Mouse (Mus musculus) kidney, postnatal 10 days (tissue): ENCODE results near the gene Rab24.

Experiments
- DNase-seq: peaks from one replicate; pipeline ENCODE4 v3.0.0; 2021; ENCODE audit warnings: mixed read lengths

Gene Rab24

DNA sequence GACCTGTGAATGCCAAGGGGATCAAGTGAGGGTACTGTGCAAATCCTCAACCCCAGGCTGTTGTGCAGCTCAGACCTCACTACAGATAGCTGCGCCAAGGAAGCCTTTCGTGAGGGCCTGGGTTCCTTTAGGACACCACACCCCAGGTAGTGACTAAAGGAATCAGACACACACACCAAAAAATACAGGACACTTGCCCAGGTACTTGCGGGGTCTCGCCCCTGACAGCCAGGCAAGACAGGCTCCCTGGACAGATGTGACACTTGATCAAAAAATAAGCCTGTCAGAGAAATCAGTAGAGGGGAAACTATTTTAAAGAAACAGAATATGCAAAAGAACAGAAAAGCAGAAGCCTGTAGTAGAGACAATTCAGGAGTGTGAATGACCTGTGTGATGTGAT, 6.9 kb upstream of the Rab24 start:
- no peak for DNase-seq

DNA sequence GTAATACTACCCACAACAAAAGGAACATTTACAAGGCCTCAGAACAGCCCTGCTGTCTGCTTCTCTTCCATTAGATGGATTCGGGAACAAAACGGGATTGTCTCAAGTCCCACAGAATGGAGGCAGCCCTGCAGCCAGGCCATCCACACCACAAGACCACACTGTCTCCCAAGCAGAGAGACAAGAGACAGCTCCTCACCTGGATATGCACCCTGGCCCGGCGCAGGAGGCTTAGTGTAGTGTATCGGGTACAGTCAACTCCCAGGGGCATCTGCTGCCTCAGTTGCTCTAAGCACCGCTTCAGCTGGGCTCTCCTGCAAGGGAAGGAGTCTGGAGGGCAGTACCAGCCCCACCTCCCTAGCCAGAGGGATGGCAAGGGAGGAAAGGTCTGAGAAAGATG, 6.4 kb upstream of the Rab24 start:
- no peak for DNase-seq

DNA sequence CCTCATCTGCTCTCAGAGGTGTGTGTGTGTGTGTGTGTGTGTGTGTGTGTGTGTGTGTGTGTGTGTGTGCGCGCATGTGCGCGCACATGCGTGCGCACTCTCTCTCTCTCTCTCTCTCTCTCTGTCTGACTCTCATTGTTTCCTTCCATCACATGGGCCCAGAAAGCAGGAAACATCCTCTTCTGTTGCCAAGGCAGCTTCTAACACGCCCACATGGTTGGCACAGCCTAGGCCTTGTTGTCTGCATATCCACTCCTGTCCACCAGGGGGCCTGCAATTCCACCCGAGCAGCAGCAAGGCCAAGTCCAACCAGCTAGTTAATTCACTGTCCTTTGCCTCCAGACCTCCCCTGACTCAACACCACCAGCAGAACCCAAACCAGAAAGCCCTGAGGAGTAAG, 5.9 kb upstream of the Rab24 start:
- DNase-seq = peak; percentile 87

DNA sequence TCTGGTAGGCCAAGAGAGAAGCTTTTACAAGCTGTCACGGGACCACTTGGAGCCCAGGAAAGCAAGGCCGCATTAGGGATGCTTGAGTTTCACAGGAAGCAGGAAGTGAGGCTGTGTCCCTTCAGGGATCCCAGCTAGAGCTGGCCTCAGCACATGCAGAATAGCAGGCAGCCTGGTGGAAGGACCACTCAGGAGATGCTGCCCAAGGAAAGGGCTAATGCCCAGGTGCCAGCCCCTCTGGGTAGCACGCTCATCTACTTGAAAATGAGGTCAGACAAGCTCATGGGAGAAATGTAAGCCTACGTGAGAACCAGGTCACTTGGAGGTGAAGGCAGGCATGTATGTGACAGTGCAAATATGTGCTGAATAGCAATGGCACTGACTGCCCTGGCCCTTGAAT, 5.4 kb upstream of the Rab24 start:
- no peak for DNase-seq

DNA sequence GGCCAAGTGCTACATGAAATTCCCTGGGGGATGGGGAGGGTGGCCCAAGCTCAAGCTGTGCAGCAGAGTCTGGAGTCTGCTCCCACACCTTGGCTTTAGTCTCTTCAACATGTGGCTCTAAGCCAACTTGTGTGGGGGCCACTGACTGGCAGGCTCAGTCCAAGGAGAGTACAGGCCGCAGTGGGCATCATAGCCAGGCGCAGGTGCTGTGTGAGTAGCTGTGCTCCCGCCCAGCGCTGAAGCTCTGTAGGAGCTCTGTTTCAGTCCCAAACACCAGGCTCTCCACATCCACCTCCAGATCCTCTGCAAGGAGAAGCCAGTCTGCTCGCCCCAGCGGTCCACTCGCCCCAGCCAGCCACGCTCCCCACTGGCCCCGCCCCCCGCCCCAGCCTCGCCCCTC, 3.9 kb upstream of the Rab24 start:
- DNase-seq = peak; percentile 50

DNA sequence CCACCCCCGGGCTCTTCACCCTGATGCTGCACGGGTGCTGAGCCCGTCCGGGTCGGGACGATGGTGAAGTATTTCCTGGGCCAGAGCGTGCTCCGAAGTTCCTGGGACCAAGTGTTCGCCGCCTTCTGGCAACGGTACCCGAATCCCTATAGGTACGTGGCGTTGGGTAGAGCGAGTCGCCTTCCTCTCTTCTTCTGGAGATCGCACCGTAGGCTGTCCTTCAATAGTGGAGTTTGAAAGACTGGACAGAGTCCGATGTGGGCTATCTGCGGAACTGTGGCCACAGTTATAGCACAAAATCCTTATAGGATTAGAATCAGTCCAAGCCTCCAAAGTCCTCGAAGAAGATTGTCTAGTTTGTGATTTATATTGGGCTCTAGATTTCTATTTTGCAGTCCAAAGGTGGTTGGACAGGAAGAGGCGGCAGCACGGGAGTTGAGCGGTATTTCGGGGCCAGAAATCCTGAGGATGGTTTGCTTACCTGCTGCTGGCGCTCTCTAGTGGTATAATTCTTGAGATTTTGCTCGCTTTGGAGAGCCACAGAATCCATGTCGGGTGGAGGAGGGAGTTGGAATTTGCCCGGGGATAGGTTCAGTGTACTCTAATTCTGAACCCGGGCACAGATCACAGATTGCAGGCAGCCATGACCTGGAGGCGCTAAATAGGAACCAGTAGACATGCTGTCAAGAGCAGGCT, 532 bp upstream of the Rab24 start:
- DNase-seq = peak; percentile 64

DNA sequence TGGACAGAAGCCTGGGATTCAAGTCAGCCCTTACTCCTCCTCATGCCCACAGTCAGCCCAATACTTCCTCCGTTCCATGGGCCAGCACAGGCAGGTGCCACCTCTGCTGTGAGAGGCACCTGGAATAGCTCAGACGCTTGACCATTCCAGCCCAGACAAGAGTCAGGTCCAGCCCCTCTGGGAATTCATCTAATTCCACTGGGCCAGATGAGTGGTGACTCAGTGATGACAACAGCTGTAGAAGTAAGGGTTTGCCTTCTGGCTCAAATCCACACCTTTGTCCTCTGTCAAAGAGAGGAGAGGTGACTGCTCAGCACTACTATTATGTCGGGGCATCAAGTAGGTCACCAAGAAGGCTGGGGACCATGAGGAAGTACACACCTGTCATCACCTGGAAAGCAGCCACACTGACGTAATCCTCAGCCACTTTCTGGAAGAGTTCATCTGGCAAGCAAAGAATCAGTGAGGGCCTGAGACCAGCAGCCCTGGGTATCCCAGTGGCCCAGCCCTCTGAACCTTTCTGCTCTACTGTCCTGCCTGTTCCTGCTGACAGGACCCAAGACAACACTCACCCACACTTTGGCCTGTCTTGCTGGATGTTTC, 1.7 kb downstream of the Rab24 start, which contains the start of gene Prelid1:
Prelid1 (plus strand) TSS at position 570 of the 603 bp plus-strand sequence.
- no peak for DNase-seq

DNA sequence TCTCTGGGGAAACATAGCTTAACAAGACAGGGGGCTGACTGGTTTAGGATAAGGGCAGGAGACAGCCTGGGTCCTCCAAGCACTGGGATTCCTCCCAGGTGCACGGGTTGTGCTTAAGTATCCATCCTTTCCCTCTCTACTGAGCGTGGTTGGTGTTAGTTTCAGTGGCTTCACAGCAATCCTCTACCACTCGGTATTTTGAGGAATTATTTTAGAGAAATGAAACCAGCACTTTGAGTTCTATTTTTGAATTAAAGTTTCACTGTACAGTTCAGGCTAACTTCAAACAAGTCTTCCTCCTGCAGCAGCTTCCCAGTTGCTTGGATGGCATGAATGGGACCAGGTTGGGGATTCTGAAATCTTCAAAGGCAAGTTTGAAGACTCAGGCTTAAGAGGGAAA, 3.4 kb downstream of the Rab24 start:
- no peak for DNase-seq

DNA sequence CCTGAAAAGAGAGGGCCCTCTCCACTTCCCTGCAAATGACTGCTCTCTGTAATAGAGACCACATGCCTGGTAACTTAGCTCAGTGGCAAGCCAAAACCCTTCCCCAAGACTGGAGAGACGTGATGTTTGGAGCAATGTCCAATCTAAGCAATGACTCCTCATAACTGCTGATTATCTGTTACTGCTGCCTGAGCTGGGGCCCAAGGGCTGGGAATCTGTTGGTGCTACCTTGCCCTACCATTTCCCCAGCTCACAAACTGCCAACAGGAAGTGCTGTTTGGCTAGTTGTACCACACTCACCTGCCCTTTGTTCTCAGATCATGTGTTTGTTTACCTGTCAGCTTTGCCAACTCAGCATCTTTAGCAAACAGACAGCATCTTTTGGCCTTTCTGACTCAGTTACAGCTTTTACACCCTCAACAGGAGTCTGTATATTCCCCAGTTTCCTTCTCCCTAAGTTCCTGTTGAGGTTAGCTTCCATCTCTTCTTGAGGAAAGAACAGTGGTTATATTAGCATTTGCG, 6.8 kb downstream of the Rab24 start:
- DNase-seq = no peak

DNA sequence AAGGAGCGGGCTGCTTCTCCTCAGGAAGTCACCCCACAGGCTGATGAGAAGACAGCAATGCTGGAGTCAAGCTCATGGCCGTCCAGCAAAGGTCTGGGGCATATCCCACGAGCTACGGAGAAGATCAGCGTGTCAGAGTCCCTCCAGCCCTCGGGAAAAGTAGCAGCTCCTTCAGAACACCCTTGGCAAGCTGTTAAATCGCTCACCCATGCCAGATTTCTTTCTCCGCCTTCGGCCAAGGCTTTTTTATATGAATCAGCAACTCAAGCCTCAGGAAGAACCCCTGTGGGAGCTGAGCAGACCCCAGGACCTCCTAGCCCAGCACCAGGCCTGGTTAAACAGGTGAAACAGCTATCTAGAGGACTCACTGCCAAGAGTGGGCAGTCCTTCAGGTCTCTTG, 8.7 kb downstream of the Rab24 start:
- no peak for DNase-seq

DNA sequence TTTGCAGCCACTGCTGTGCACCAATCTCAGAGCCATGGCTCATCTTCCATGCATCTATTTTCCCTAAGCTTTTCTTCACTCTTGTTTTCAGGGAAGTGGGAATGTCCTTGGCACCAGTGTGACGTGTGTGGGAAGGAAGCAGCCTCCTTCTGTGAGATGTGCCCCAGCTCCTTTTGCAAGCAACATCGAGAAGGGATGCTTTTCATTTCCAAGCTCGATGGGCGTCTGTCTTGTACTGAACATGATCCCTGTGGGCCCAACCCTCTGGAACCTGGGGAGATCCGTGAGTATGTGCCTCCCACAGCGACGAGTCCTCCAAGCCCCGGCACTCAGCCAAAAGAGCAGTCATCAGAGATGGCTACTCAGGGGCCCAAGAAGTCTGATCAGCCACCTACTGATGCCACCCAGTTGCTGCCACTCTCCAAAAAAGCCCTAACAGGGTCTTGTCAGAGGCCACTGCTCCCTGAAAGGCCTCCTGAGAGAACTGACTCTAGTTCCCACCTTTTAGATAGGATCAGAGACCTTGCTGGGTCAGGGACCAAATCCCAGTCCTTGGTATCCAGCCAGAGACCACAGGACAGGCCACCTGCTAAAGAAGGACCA, 9.6 kb downstream of the Rab24 start:
- no peak for DNase-seq

DNA sequence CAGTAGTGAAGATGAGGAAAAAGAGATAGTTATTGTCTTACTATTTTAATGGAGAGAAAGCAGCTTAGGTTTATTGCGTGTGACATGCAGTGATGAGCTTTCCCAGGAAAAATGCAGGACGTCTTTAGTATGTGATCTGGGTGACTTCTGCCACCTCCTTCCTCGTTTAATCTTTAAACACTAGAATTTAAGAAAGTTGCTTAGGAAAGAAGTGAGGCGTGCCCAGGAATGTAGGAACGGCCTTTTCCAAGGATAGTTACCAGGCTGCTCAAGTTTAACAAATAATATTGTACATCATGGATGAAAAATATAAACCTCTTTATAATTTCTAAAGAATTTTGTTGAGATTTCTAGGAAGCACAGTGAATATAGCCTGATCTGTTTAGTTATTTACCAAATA, 20.8 kb downstream of the Rab24 start:
- no peak for DNase-seq

DNA sequence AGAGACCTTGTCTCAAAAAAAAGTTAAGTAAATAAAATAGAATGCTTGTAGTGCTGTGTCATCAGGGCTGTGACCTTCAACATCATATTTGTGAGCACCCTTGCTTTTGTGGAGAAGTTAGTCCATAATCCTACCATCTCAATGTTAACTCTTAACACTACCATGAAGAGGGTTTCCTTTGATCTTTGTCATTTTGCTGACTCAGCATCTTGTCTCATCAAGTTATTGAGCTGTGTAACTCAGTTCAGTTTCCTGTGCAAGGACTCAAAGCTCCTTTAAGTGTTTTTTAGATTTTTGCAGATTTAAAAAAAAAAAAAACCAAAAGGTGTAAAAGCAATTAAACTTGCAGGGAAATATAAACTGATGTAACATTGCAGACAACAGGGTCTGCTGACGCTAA, 25.0 kb downstream of the Rab24 start:
- no peak for DNase-seq

DNA sequence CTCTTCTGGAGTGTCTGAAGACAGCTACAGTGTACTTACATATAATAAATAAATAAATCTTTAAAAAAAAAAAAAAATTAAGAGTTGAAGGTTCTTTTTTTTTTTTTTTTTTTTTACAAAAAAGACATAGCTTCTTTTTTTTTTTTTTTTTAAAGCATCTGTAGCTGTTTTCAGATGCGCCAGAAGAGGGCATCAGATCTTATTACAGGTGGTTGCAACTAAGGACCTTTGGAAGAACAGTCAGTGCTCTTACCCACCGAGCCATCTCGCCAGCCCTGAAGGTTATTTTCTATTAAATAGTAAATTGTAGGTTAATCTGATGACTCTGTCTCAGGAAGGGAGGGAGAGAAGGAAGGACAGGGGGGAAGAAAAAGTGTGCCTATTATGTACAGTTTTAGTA, 32.9 kb downstream of the Rab24 start:
- peak; percentile 12 for DNase-seq

DNA sequence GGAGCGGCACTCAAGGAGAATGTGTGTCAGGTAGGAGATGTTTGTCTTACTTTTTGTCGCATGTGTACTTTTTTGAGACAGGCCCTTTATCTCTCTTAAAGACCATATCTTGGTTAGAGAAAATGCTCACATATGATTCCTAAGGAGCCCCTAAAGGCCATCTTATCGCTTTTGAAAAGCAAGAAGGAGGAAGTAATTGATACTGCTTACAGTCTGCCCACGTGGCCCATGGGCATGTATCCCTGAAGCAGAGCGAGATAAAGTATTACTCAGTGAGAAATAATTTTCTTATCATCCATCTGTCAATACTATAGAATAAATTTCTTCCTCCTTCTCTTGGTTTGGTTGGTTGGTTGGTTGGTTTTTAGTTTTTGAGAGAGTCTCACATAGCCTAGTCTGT, 44.1 kb downstream of the Rab24 start:
- no peak for DNase-seq

DNA sequence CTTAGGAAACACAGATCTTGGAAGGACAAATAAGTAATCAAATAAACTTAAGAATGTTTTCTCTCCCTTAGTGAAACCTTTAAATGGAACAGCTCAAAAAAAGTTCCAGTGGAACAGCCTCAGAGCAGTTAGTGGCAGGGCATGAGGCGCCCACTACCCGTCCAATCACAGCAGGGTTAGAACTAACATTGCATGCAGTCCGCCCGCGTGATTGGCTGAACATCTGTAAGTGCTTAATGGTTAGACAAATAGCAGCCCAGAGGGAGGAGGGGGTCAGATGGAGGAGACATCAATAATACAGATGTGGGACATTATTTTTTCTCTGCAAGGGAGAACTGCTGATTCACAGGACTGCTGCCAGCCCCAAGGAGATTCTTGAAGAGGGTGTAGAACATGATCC, 44.5 kb downstream of the Rab24 start:
- no peak for DNase-seq
